Mouse (Mus musculus): ENCODE measurements at regions not wholly inside any gene's neighbourhood (a gene's known extent, or its start where the extent isn't known, plus 50 kb on each side); places are given as distances from the start of the nearest gene placed in this dataset.

- intact Hi-C loops (cut with DNase I), result no loop called here
- Histone ChIP-seq H3K27ac (no peak overlapping the region), H3K4me3 (no peak overlapping the region)
- DNase-seq (ENCODE audit: extremely low spot score in 1 of 2, low spot score in 2 of 2), result no peak
- no peak for TF ChIP-seq CTCF (IDR thresholded peaks at IDR 0.05)
Measured at GRCm38 (mm10) chr12:39921481-39921880, 116.3 kb downstream of the Arl4a start.

DNA sequence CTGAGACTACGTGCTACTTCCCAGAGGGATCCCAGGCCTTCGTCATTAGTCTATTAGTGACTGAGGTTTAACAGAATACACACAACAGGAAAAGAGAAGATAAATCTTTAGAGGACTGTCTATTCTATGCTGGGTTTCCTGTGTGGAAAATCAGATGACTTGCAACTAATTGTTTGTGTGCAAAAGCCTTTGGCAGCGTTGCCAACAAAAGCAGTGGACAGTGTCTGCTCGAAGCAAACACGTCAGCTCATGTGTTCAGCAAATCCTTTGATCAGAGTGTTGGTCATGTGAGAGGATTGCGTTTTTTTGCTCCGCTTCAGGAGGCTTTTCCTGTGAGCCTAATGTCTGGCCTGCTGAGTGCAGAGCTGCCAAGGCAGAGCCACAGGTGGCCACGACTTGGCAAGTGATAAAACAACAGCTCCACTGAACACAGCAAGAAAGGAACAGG lies 117.3 kb downstream of the Arl4a start:
- Histone ChIP-seq H3K4me3 (no peak overlapping the region), H3K27ac (no peak overlapping the region)
- intact Hi-C loops (cut with DNase I), result loop anchor here (1.0 kb wide), 1 partner anchor 117 kb away; no protein-coding TSS in a partner anchor
- DNase-seq (ENCODE audit: extremely low spot score in 1 of 2, low spot score in 2 of 2), result peak in 1 of 2 experiments; percentile 15
- no peak for TF ChIP-seq CTCF (IDR thresholded peaks at IDR 0.05)

DNA sequence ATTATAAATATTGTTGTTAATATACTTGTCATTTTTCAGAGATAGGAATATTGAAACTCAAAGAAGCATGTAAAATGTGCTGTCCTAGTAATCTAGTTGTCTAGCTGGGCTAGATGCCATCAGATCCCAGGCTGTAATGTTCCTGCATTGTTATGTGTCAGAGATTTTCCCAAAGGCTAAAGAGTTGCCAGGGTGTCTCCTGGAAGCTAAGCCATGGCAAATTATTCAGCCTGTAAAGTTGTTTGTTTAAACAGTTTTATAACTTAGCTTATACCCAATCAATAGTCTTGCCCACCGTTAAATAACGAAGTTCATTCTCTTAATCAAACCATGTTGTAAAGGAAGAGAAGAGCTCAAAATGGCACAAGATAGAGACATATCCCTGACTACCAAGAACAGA lies 117.9 kb downstream of the Arl4a start:
- H3K27ac ChIP-seq, result no peak overlapping the region
- no peak for DNase-seq (ENCODE audit: extremely low spot score in 1 of 2, low spot score in 2 of 2)
- intact Hi-C loops (cut with DNase I), result loop anchor here (1.0 kb wide), 1 partner anchor 117 kb away; no protein-coding TSS in a partner anchor
- TF ChIP-seq CTCF (IDR thresholded peaks at IDR 0.05), result no peak
- H3K4me3 ChIP-seq, result no peak overlapping the region

DNA sequence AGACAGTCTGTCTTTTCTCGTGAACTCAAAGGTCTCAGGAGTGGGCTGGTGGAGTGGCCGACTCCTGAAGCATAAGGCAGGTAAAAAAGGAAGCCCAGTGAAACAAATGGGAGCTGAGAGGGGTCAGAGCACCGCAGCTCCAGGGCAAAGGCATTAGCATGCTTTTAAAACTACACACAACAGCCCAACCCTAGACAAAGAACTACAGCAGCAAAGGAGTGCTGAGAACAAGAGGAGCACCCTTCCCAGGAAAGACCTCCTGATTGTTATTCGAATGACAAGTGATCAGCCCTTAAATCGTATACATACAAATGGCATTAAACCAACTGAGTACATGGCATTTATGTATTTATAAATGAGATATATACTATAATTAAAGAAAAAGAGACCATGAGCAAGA lies 149.3 kb downstream of the Arl4a start:
- Histone ChIP-seq H3K4me3 (no peak overlapping the region), H3K27ac (no peak overlapping the region)
- TF ChIP-seq CTCF (IDR thresholded peaks at IDR 0.05), result no peak
- no peak for DNase-seq (ENCODE audit: extremely low spot score in 1 of 2, low spot score in 2 of 2)
- intact Hi-C loops (cut with DNase I), result no loop called here

DNA sequence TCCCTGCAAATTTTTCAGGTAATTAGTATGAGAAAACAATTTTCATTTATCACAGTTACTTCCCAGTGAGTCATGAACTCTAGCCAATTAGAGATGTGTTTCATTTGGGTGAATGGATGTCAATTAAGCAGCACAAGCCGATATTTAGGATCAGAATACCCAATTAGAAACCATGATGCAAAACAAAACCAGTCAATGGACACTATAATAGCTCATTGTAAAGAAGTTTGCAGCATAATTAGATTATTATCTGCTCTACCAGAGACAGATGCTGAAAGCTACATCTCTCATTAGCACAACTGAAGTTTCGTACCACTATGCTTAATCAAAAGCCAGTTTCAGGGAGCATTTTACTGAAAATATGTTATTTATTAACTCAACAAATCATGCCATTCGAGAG lies 152.5 kb downstream of the Arl4a start:
- no peak overlapping the region for H3K4me3 ChIP-seq
- DNase-seq (ENCODE audit: extremely low spot score in 1 of 2, low spot score in 2 of 2), result no peak

GRCm38 (mm10) chr12:39880309-39880708 lies 157.5 kb downstream of the Arl4a start:
- Histone ChIP-seq H3K27ac (no peak overlapping the region), H3K4me3 (no peak overlapping the region)
- intact Hi-C loops (cut with DNase I), result loop anchor here (5.0 kb wide), 1 partner anchor 97 kb away; no protein-coding TSS in a partner anchor
- DNase-seq (ENCODE audit: extremely low spot score in 1 of 2, low spot score in 2 of 2), result peak in 1 of 2 experiments; percentile 18
- no peak for TF ChIP-seq CTCF (IDR thresholded peaks at IDR 0.05)

More for the DNA sequence above, 152.5 kb downstream of the Arl4a start:
- intact Hi-C loops (cut with DNase I), result no loop called here
- TF ChIP-seq CTCF (IDR thresholded peaks at IDR 0.05), result no peak
- no peak overlapping the region for H3K27ac ChIP-seq

DNA sequence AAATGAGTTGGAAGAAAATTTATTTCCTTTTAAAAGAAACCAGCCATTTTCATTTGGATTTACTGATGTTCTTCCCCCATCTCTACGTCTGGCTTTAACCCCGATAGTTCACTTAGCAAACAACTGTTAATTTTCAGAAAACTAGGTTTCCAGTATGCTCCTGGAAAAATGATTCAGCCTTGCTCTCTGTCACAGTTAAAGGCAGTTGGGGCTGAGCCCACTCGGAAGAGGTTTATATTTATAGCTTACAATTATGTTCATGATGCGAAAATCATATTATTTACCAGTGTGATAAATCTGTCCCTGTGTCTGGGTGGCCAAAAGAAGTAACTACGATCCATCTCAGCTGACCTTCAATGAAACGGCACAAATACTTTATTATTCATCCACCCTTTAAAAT lies 163.9 kb downstream of the Arl4a start:
- no peak for DNase-seq (ENCODE audit: extremely low spot score in 1 of 2, low spot score in 2 of 2)
- TF ChIP-seq CTCF (IDR thresholded peaks at IDR 0.05), result no peak
- intact Hi-C loops (cut with DNase I), result no loop called here
- H3K27ac ChIP-seq, result no peak overlapping the region
- no peak overlapping the region for H3K4me3 ChIP-seq

DNA sequence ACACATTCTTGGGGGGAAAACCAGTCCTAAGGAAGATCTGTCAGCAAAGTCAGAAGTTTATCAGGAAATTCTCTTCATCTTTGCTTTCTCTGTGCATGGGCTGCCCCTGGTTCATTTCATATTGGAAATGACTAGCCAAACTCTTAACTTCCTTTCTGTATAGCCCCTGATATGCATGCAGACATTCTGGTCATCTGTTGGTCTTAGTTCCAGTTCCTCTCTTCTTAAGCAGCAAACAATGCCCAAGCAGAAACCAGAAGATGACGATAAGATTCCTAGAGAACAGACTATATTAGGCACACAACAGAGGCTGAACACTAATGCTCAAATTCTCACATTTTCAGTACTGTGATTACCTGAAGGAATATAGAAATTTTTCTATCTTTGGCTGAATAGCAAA lies 176.0 kb downstream of the Arl4a start:
- intact Hi-C loops (cut with DNase I), result no loop called here
- DNase-seq (ENCODE audit: extremely low spot score in 1 of 2, low spot score in 2 of 2), result no peak
- no peak overlapping the region for H3K27ac ChIP-seq
- H3K4me3 ChIP-seq, result no peak overlapping the region
- TF ChIP-seq CTCF (IDR thresholded peaks at IDR 0.05), result no peak

GRCm38 (mm10) chr12:39851610-39852009 lies 186.2 kb downstream of the Arl4a start:
- TF ChIP-seq CTCF (IDR thresholded peaks at IDR 0.05), result no peak

GRCm38 (mm10) chr12:39849346-39850058 lies 188.3 kb downstream of the Arl4a start:
- H3K27ac ChIP-seq, result no peak overlapping the region
- TF ChIP-seq CTCF (IDR thresholded peaks at IDR 0.05), result no peak
- H3K4me3 ChIP-seq, result no peak overlapping the region
- intact Hi-C loops (cut with DNase I), result no loop called here
- no peak for DNase-seq (ENCODE audit: extremely low spot score in 1 of 2, low spot score in 2 of 2)

More at GRCm38 (mm10) chr12:39851610-39852009, 186.2 kb downstream of the Arl4a start:
- no peak for DNase-seq (ENCODE audit: extremely low spot score in 1 of 2, low spot score in 2 of 2)
- Histone ChIP-seq H3K4me3 (no peak overlapping the region), H3K27ac (no peak overlapping the region)
- intact Hi-C loops (cut with DNase I), result no loop called here

DNA sequence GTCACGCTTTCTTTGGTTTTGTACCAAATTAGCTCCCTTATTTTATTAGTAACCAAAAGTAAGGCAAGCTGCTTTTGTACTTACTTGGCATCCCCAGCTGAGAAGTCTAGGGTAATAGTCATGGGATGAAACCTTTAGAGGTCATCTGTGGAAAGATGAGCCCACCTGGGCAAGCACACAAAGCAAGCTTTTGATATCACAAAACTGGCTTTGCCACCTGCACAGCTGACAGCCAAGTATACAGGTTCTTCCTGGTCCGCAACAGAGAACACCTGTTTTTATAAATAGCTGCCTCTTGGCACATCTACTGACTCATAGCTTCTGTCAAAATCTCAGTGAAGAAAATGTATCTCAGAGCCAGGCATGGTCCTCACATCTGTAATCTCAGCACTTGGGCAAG lies 197.2 kb downstream of the Arl4a start:
- Histone ChIP-seq H3K4me3 (no peak overlapping the region), H3K27ac (no peak overlapping the region)
- no peak for DNase-seq (ENCODE audit: extremely low spot score in 1 of 2, low spot score in 2 of 2)
- intact Hi-C loops (cut with DNase I), result no loop called here
- no peak for TF ChIP-seq CTCF (IDR thresholded peaks at IDR 0.05)

DNA sequence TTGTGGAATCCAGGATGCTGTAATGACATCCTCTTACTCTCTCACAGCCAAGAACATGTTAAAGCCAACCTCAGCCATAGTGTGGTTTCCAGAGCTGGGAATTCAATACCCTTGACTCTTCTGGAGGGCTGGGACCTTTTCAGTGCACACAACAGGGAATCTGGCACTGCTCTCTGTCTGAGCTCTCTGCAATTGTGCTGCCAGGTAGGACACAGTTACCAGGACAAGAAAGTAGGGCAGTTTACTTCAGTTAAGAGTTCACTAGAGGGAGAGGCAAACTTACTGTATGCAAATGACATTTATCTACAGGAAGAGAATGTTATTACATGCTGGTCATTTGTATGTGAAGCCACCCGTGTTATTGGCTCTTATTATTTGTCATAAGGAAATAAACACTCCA lies 197.6 kb downstream of the Arl4a start:
- Histone ChIP-seq H3K27ac (no peak overlapping the region), H3K4me3 (no peak overlapping the region)
- intact Hi-C loops (cut with DNase I), result no loop called here
- DNase-seq (ENCODE audit: extremely low spot score in 1 of 2, low spot score in 2 of 2), result no peak
- TF ChIP-seq CTCF (IDR thresholded peaks at IDR 0.05), result no peak

DNA sequence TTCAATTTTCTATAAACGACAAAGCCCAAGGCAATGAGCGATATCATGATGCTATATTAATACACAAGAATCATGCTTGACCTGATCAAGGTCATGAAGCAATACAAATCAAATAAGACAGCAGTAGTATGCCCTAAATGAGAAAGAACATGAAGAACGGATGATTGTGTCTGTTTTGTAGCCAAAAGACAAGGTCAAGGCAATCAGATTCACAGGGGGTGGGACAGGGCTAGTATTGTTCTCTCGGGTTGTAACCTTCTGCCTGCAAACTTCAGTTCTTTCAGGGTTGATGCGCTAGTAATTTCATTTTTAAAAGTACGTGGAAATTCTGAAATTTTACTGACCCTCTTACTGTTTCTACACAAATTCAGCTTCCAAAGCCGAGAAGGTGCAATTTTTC lies 206.7 kb downstream of the Arl4a start:
- TF ChIP-seq CTCF (IDR thresholded peaks at IDR 0.05), result no peak
- intact Hi-C loops (cut with DNase I), result no loop called here

More for the DNA sequence above, 206.7 kb downstream of the Arl4a start:
- H3K27ac ChIP-seq, result no peak overlapping the region
- no peak overlapping the region for H3K4me3 ChIP-seq
- no peak for DNase-seq (ENCODE audit: extremely low spot score in 1 of 2, low spot score in 2 of 2)

All from left cerebral cortex, adult 2 months (tissue).